8 mouse cellular contexts compared by ENCODE assay signal in the genomic region with DNA sequence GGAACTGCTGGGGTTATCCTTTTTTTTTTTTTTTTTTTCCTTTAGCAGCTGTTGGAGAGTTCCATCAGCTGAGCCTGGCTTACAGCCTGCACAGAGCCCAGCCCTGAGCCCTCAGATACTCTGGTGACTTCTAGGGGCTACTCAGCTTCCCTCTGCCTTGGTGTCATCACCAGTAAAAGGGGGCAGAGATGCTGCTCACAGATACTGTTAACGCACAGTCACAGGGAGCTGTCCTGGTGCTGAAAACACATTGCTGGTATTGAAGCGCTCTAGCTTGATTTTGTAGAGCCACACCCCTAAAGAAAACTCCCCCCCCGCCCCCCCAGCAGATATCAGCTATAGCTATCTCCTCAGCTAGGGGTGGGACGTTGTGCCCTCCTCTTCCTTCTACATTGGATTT.
DNase-seq lines count a peak whose midpoint lies in the region; ATAC-seq and TF ChIP-seq lines count a peak whose summit lies in the region.
"Had no signal": no experiment of that assay in that cellular context is flagged by ENCODE, and none has a peak within 500 bp of the region (broad histone marks: within the 10 kb centered on the region; RNA-seq: fewer than 3 reads in every experiment).

No protein-coding gene starts in this region.

- no peaks in the 10 kb centered on the region for H3K27me3 ChIP-seq in liver, postnatal 0 days (ENCODE audit: insufficient read depth, low read length)
- no peaks in the 10 kb centered on the region for H3K27me3 ChIP-seq in liver, embryonic 12.5 days (replicated peaks)
- no peaks in the 10 kb centered on the region for H3K27me3 ChIP-seq in cerebellum, adult 2 months (ENCODE audit: control insufficient read depth, insufficient read depth, low read length)

- H3K4me2 ChIP-seq in liver, postnatal 0 days (ENCODE audit: low read depth, low read length) = no peak overlapping the region
- H3K4me2 ChIP-seq in liver, embryonic 12.5 days = no peak overlapping the region

- TF ChIP-seq EP300 in liver, postnatal 0 days (IDR thresholded peaks at IDR 0.05; ENCODE audit: low read depth) = no peak

- TF ChIP-seq POLR2A in cerebellum, adult 2 months (IDR thresholded peaks at IDR 0.05; ENCODE audit: borderline replicate concordance, insufficient read depth, low read length) = no peak

- no peak overlapping the region for H3K9ac ChIP-seq in liver, postnatal 0 days (replicated peaks)
- H3K9ac ChIP-seq in liver, embryonic 12.5 days = no peak overlapping the region

- no peaks in the 10 kb centered on the region for H3K36me3 ChIP-seq in liver, postnatal 0 days (replicated peaks; ENCODE audit: insufficient read depth, low read length)
- no peaks in the 10 kb centered on the region for H3K36me3 ChIP-seq in liver, embryonic 12.5 days

- 8% methylated on average over 4 of the region's 4 CpGs for WGBS in liver, postnatal 0 days (ENCODE audit: insufficient replicate concordance)
- whole genome bisulfite sequencing in liver, embryonic 12.5 days (ENCODE audit: insufficient replicate concordance) = 20% methylated on average over 4 of the region's 4 CpGs
- 56% methylated on average over 4 of the region's 4 CpGs for WGBS in cerebellum, adult 2 months

- H3K4me1 ChIP-seq in liver, postnatal 0 days (ENCODE audit: insufficient read depth) = no peaks in the 10 kb centered on the region
- no peaks in the 10 kb centered on the region for H3K4me1 ChIP-seq in liver, embryonic 12.5 days
- peaks cover 11% of the 10 kb centered on the region; the same call in 1 of the 2 replicates for H3K4me1 ChIP-seq in cerebellum, adult 2 months (ENCODE audit: control insufficient read depth, insufficient read depth, low read length)

- no peak overlapping the region for H3K4me3 ChIP-seq in liver, postnatal 0 days (ENCODE audit: low read depth, low read length)
- no peak overlapping the region for H3K4me3 ChIP-seq in liver, embryonic 12.5 days
- H3K4me3 ChIP-seq in left cerebral cortex, adult 2 months = no peak overlapping the region
- no peak overlapping the region for H3K4me3 ChIP-seq in cerebellum, adult 2 months (replicated peaks; ENCODE audit: insufficient read depth, low read depth, low read length)

- peak; percentile 23 for DNase-seq in liver, postnatal 0 days
- peak; percentile 62 for DNase-seq in R1 (ENCODE audit: low read depth, low spot score)
- DNase-seq in c-Kit-positive CD71-positive TER-119-negative erythroid progenitor cells, embryonic 14.5 days (ENCODE audit: low read depth) = peak; percentile 4
- no peak for DNase-seq in left cerebral cortex, adult 2 months (ENCODE audit: extremely low spot score in 1 of 2, low spot score in 2 of 2)
- no peak for DNase-seq in cerebellum, adult 2 months
- DNase-seq: left cerebral cortex, postnatal 4 days had no signal

- H3K9me3 ChIP-seq in liver, postnatal 0 days (ENCODE audit: low read length) = no peaks in the 10 kb centered on the region
- peaks cover 28% of the 10 kb centered on the region for H3K9me3 ChIP-seq in liver, embryonic 12.5 days (replicated peaks)

- no peak for ATAC-seq in liver, postnatal 0 days
- ATAC-seq in liver, embryonic 12.5 days = no peak
- peak; percentile 69 for ATAC-seq in megakaryocyte-erythroid progenitor cell, adult 5-6 weeks (replicated peaks; ENCODE audit: low FRiP score, low TSS enrichment, poor library complexity, severe bottlenecking)

- TF ChIP-seq CTCF in liver, postnatal 0 days (IDR thresholded peaks at IDR 0.05; ENCODE audit: low read depth) = no peak
- TF ChIP-seq CTCF in left cerebral cortex, adult 2 months (IDR thresholded peaks at IDR 0.05) = no peak
- no peak for TF ChIP-seq CTCF in cerebellum, adult 2 months (IDR thresholded peaks at IDR 0.05; ENCODE audit: borderline replicate concordance, insufficient read depth, low read depth, low read length)

- intact Hi-C loops in left cerebral cortex, adult 2 months (cut with DNase I) = no loop called here

- H3K27ac ChIP-seq in liver, postnatal 0 days (ENCODE audit: low read depth) = no peak overlapping the region
- H3K27ac ChIP-seq in liver, embryonic 12.5 days = no peak overlapping the region
- no peak overlapping the region for H3K27ac ChIP-seq in left cerebral cortex, adult 2 months
- no peak overlapping the region for H3K27ac ChIP-seq in cerebellum, adult 2 months (ENCODE audit: insufficient read depth, low read length)

Comparison
In these comparisons a context has a peak if more than half of its experiments do, and no peak if none do; other contexts are left out.
1. DNase-seq: peak in liver, postnatal 0 days (single experiment), R1 (single experiment) and c-Kit-positive CD71-positive TER-119-negative erythroid progenitor cells, embryonic 14.5 days (single experiment); none in left cerebral cortex, adult 2 months (0 of 2) and cerebellum, adult 2 months (0 of 2).